Mouse (Mus musculus): ENCODE results near the gene Serpina3b. TPM values are rescaled to one million over a fixed set of nuclear protein-coding genes. Genes with fewer than 3 reads are reported as not detected.

The Serpina3b gene
- total RNA-seq, 2 experiments from 2014 or later, result not detected

- no peak for DNase-seq
Observed at GRCm38 (mm10) chr12:104175636-104176035, 47.8 kb downstream of the Serpina3b start.

GRCm38 (mm10) chr12:104178577-104178976 lies 50.8 kb downstream of the Serpina3b start:
- no peak for DNase-seq

- DNase-seq, result no peak
Observed at GRCm38 (mm10) chr12:104178987-104179386, 51.2 kb downstream of the Serpina3b start.

GRCm38 (mm10) chr12:104185046-104185445 lies 57.2 kb downstream of the Serpina3b start:
- no peak for DNase-seq

GRCm38 (mm10) chr12:104186041-104186581 lies 58.3 kb downstream of the Serpina3b start:
- DNase-seq, result peak in 1 of 2 experiments; percentile 10

Other genes with a start within 250 kb of the Serpina3b start
- not detected for gene Serpina1c, start 223.1 kb upstream of the Serpina3b start, total RNA-seq (2021)
- not detected for gene Serpina1e, start 169.0 kb upstream of the Serpina3b start, total RNA-seq (2021)
- gene Serpina11, start 138.0 kb upstream of the Serpina3b start, total RNA-seq (2021), result not detected
- under 1 TPM in 1 of 2 experiments, not detected in 1; 0.37 TPM for gene Serpina9, start 114.2 kb upstream of the Serpina3b start, total RNA-seq (2021)
- under 1 TPM in 1 of 2 experiments, not detected in 1; 0.12 TPM for gene Serpina12, start 83.6 kb upstream of the Serpina3b start, total RNA-seq (2021)
- gene Serpina5, start 26.9 kb upstream of the Serpina3b start, total RNA-seq (2021), result not detected
- gene Serpina3a, start 15.3 kb upstream of the Serpina3b start, total RNA-seq (2021), result not detected
- under 1 TPM; 0.23 to 0.45 TPM for gene Serpina3c, start 25.9 kb downstream of the Serpina3b start, total RNA-seq (2021)
- gene Serpina3f, start 86.5 kb downstream of the Serpina3b start, total RNA-seq (2021), result under 1 TPM in 1 of 2 experiments, not detected in 1; 0.78 TPM
- gene Serpina3g, start 108.2 kb downstream of the Serpina3b start, total RNA-seq (2021), result 1 to 10 TPM; 1.6 to 3.4 TPM
- 1 to 10 TPM in 1 of 2 experiments, not detected in 1; 1.2 TPM for gene Serpina3i, start 135.1 kb downstream of the Serpina3b start, total RNA-seq (2021)
- not detected for gene Serpina3j, start 186.6 kb downstream of the Serpina3b start, total RNA-seq (2021)
- not detected for gene Serpina3k, start 210.5 kb downstream of the Serpina3b start, total RNA-seq (2021)
- under 1 TPM; 0.30 to 0.47 TPM for gene Serpina3m, start 210.5 kb downstream of the Serpina3b start, total RNA-seq (2021)

Measured in layer of hippocampus, postnatal 36 days (tissue).